Comparison of ENCODE assay signal across 8 mouse cellular contexts in the genomic region with DNA sequence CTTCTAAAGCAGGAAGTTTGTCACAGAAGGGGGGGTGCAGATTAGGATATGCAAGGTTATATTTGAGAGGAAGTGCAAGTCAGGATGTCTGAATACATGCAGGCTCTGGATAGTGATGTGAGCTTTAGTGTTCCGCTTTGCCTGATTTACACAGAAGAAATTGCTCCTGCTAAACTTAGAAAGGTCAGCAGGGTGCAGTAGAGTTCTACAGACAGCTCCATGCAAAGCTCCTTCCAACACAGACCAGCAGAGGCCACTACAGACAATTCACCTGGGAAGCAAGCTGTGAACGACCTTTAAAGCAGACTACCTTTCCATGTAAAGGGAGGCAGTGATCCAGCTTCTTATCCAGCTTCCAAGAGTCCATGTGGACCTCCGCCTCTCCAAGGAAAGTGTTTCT. TPM values are rescaled to one million over a fixed set of nuclear protein-coding genes. Genes with fewer than 3 reads are reported as not detected.
DNase-seq lines count a peak whose midpoint lies in the region; ATAC-seq and TF ChIP-seq lines count a peak whose summit lies in the region.

No protein-coding gene starts in this region.

- H3K9me3 ChIP-seq in liver, embryonic 14.5 days (ENCODE audit: control insufficient read depth, low read length) = no peaks in the 10 kb centered on the region
- H3K9me3 ChIP-seq in neural tube, embryonic 15.5 days (replicated peaks) = no peaks in the 10 kb centered on the region

- H3K4me2 ChIP-seq in liver, embryonic 14.5 days (ENCODE audit: low read depth) = no peak overlapping the region
- H3K4me2 ChIP-seq in neural tube, embryonic 15.5 days = no peak overlapping the region

- H3K27me3 ChIP-seq in liver, embryonic 14.5 days (ENCODE audit: control insufficient read depth, insufficient read depth, low read length) = no peaks in the 10 kb centered on the region
- 0 out of 2 replicates have a peak, but pooled peaks cover 3% of the 10 kb centered on the region for H3K27me3 ChIP-seq in neural tube, embryonic 15.5 days (replicated peaks)

- no peak overlapping the region for H3K27ac ChIP-seq in liver, embryonic 14.5 days
- H3K27ac ChIP-seq in neural tube, embryonic 15.5 days (replicated peaks) = no peak overlapping the region

- no peaks in the 10 kb centered on the region for H3K36me3 ChIP-seq in liver, embryonic 14.5 days (replicated peaks; ENCODE audit: control insufficient read depth, insufficient read depth, low read depth)
- H3K36me3 ChIP-seq in neural tube, embryonic 15.5 days = no peaks in the 10 kb centered on the region

- WGBS in liver, embryonic 14.5 days (ENCODE audit: insufficient replicate concordance) = 35% methylated on average over 3 of the region's 3 CpGs
- WGBS in neural tube, embryonic 15.5 days = 34% methylated on average over 3 of the region's 3 CpGs

- peak; percentile 71 for TF ChIP-seq CTCF in liver, embryonic 14.5 days (IDR thresholded peaks at IDR 0.05; ENCODE audit: low read depth)

- no peak overlapping the region for H3K9ac ChIP-seq in liver, embryonic 14.5 days (replicated peaks)
- no peak overlapping the region for H3K9ac ChIP-seq in neural tube, embryonic 15.5 days (replicated peaks)

- no peak overlapping the region for H3K4me3 ChIP-seq in liver, embryonic 14.5 days (ENCODE audit: insufficient read depth in 1 of 2, low read depth in 2 of 2, low read length in 2 of 2)
- H3K4me3 ChIP-seq in neural tube, embryonic 15.5 days (replicated peaks) = no peak overlapping the region

- DNase-seq in CD4-positive, CD25-positive, alpha-beta regulatory T cell, adult 2 months (ENCODE audit: low read depth, low spot score) = peak; percentile 75
- peak; percentile 56 for DNase-seq in ZHBTc4 (ENCODE audit: low read depth, low spot score)
- peak; percentile 68 for DNase-seq in embryo, embryonic 10.5 days (ENCODE audit: low spot score)
- peak; percentile 33 to 60 for DNase-seq in heart, postnatal 14 days
- DNase-seq in kidney, postnatal 4 days = peak; percentile 48 to 66
- peak in 2 of 3 experiments; percentile 7 to 16 for DNase-seq in liver, embryonic 14.5 days (ENCODE audit: low read depth in 3 of 3, low spot score in 3 of 3)

- ATAC-seq in liver, embryonic 14.5 days (ENCODE audit: insufficient read depth) = no peak; the same call in 1 of the 2 replicates
- peak; percentile 70 for ATAC-seq in neural tube, embryonic 15.5 days (ENCODE audit: low FRiP score)
- no peak for ATAC-seq in monocyte, adult 5-6 weeks (replicated peaks; ENCODE audit: insufficient number of reproducible peaks, low FRiP score, low TSS enrichment, poor library complexity, severe bottlenecking)

- intact Hi-C loops in heart, postnatal 14 days (cut with DNase I) = loop anchor here (1.0 to 10.0 kb wide), 2 partner anchors 71 to 357 kb away; a partner anchor contains a TSS

- H3K4me1 ChIP-seq in liver, embryonic 14.5 days (replicated peaks; ENCODE audit: control insufficient read depth in 2 of 2, insufficient read depth in 2 of 2, low read length in 1 of 2) = no peaks in the 10 kb centered on the region
- no peaks in the 10 kb centered on the region for H3K4me1 ChIP-seq in neural tube, embryonic 15.5 days

- no peak for TF ChIP-seq EP300 in liver, embryonic 14.5 days (IDR thresholded peaks at IDR 0.05; ENCODE audit: low read depth)

RNA-seq across cellular contexts. Expression of a gene that starts 34.2 kb away (rescaled TPM):
- total RNA-seq in heart, postnatal 14 days (2021) = 1 to 10 TPM; 1.9 to 2.5 TPM
- 0.60 and 0.83 TPM in 2 replicates for polyA plus RNA-seq in liver, embryonic 14.5 days (2012; rRNA removed)
- polyA plus RNA-seq in liver, embryonic 14.5 days (2014; fragmentation: Nextera tagmentation; extraction: Ambion mirVana) = 0.55 and 1.1 TPM in 2 replicates
- 1.0 and 1.1 TPM in 2 replicates for polyA plus RNA-seq in neural tube, embryonic 15.5 days (2015; fragmentation: Nextera tagmentation; extraction: Ambion mirVana)
- 1.1 to 9.1 TPM (median 3.6 TPM) in 3 replicates for total RNA-seq in monocyte, adult 5-6 weeks (2017)

RNA-seq across cellular contexts. Expression of a gene that starts 39.2 kb away (rescaled TPM):
- 1 to 10 TPM; 5.1 to 5.9 TPM for total RNA-seq in heart, postnatal 14 days (2021)
- polyA plus RNA-seq in liver, embryonic 14.5 days (2012; rRNA removed) = 0.22 and 0.28 TPM in 2 replicates
- polyA plus RNA-seq in liver, embryonic 14.5 days (2014; fragmentation: Nextera tagmentation; extraction: Ambion mirVana) = 0.25 and 0.27 TPM in 2 replicates
- polyA plus RNA-seq in neural tube, embryonic 15.5 days (2015; fragmentation: Nextera tagmentation; extraction: Ambion mirVana) = 1.4 and 2.3 TPM in 2 replicates
- not detected in 3 replicates for total RNA-seq in monocyte, adult 5-6 weeks (2017)

RNA-seq across cellular contexts. Expression of a gene that starts 49.2 kb away (rescaled TPM):
- total RNA-seq in heart, postnatal 14 days (2021) = 10 to 100 TPM; 17.1 to 18.2 TPM
- polyA plus RNA-seq in liver, embryonic 14.5 days (2012; rRNA removed) = 4.2 and 4.3 TPM in 2 replicates
- polyA plus RNA-seq in liver, embryonic 14.5 days (2014; fragmentation: Nextera tagmentation; extraction: Ambion mirVana) = 10.5 and 11.4 TPM in 2 replicates
- polyA plus RNA-seq in neural tube, embryonic 15.5 days (2015; fragmentation: Nextera tagmentation; extraction: Ambion mirVana) = 233 and 273 TPM in 2 replicates
- 2.3 TPM in 1 of 3 replicates, not detected in the others for total RNA-seq in monocyte, adult 5-6 weeks (2017)

Comparison
In these comparisons a context has a peak if more than half of its experiments do, and no peak if none do; other contexts are left out.
1. DNase-seq: peak in every context shown above with its lines; median percentile 75 in CD4-positive, CD25-positive, alpha-beta regulatory T cell, adult 2 months; 68 in embryo, embryonic 10.5 days; 57 in kidney, postnatal 4 days; 56 in ZHBTc4; 46 in heart, postnatal 14 days; 12 in liver, embryonic 14.5 days.